Mouse (Mus musculus) myocyte (in vitro differentiated cells): Measurements from ENCODE around the gene Slc44a5. TPM values are rescaled to one million over a fixed set of nuclear protein-coding genes. Genes with fewer than 3 reads are reported as not detected.

Source experiments
- H3K27me3 ChIP-seq: one replicate; pipeline ENCODE4 v1.6.1; 2011; ENCODE audit not compliant: control insufficient read depth, insufficient read depth, insufficient read length
- H3K36me3 ChIP-seq: one replicate; pipeline ENCODE4 v1.6.1; 2011; ENCODE audit not compliant: control insufficient read depth, insufficient read depth
- H3K4me2 ChIP-seq: one replicate; pipeline ENCODE4 v1.6.1; 2011; ENCODE audit warnings: low read depth, control low read depth
- H3K4me3 ChIP-seq: one replicate; pipeline ENCODE4 v1.5.1; 2011; ENCODE audit warnings: mild to moderate bottlenecking, control low read depth, moderate library complexity
- H3K79me2 ChIP-seq: one replicate; pipeline ENCODE4 v1.6.1; 2011; ENCODE audit not compliant: control insufficient read depth, insufficient read depth
- H3ac ChIP-seq: one replicate; pipeline ENCODE4 v1.6.1; 2011; ENCODE audit not compliant: control insufficient read depth, insufficient read length
- CEBPB ChIP-seq: IDR thresholded peaks from 2 replicates; pipeline ENCODE4 v1.6.1; 2011; ENCODE audit warnings: mild to moderate bottlenecking, moderate library complexity; ENCODE audit not compliant: poor library complexity, insufficient read depth, severe bottlenecking
- E2F4 ChIP-seq: IDR thresholded peaks from one replicate; pipeline ENCODE4 v1.6.1; 2011; ENCODE audit warnings: mild to moderate bottlenecking, control low read depth, moderate library complexity; ENCODE audit not compliant: insufficient read depth
- MAX ChIP-seq: IDR thresholded peaks from one replicate; pipeline ENCODE4 v1.6.1; 2011; ENCODE audit warnings: low read depth, mild to moderate bottlenecking, control low read depth
- MYOD1 ChIP-seq, 3 experiments: IDR thresholded peaks; one replicate each; pipeline ENCODE4 v1.6.1; 2011; ENCODE audit warnings: control low read depth in 2 of 3, low read depth in 2 of 3, mild to moderate bottlenecking in 2 of 3, moderate library complexity in 1 of 3; ENCODE audit not compliant: insufficient read length in 2 of 3, control insufficient read depth in 1 of 3
- MYOG ChIP-seq, 3 experiments: IDR thresholded peaks; one replicate each; pipeline ENCODE4 v1.6.1; 2011; ENCODE audit warnings: control low read depth in 2 of 3, low read depth in 2 of 3, mild to moderate bottlenecking in 2 of 3; ENCODE audit not compliant: insufficient read length in 2 of 3, control insufficient read depth in 1 of 3, insufficient read depth in 1 of 3
- POLR2A ChIP-seq: IDR thresholded peaks from one replicate; pipeline ENCODE4 v1.6.1; 2011; ENCODE audit warnings: low read depth, mild to moderate bottlenecking, control low read depth, moderate library complexity; ENCODE audit not compliant: insufficient read length
- POLR2AphosphoS2 ChIP-seq: IDR thresholded peaks from one replicate; pipeline ENCODE4 v1.6.1; 2011; ENCODE audit warnings: low read depth, control low read depth; ENCODE audit not compliant: insufficient read length
- REST ChIP-seq: IDR thresholded peaks from one replicate; pipeline ENCODE4 v1.6.1; 2011; ENCODE audit warnings: mild to moderate bottlenecking, control low read depth, moderate library complexity; ENCODE audit not compliant: insufficient read depth, insufficient read length
- SRF ChIP-seq: IDR thresholded peaks from one replicate; pipeline ENCODE4 v1.6.1; 2011; ENCODE audit warnings: low read depth; ENCODE audit not compliant: control insufficient read depth, insufficient read length
- TCF12 ChIP-seq: IDR thresholded peaks from one replicate; pipeline ENCODE4 v1.6.1; 2011; ENCODE audit warnings: mild to moderate bottlenecking, control low read depth; ENCODE audit not compliant: poor library complexity, insufficient read depth, severe bottlenecking
- TCF3 ChIP-seq: IDR thresholded peaks from one replicate; pipeline ENCODE4 v1.6.1; 2011; ENCODE audit warnings: low read depth, control low read depth; ENCODE audit not compliant: insufficient read length
- USF1 ChIP-seq: IDR thresholded peaks from one replicate; pipeline ENCODE4 v1.6.1; 2011; ENCODE audit warnings: low read depth, mild to moderate bottlenecking, control low read depth, moderate library complexity
- polyA plus RNA-seq: library from polyadenylated mRNA; unstranded; fragments of >200 nt; fragmentation: generic; extraction: Trizol; gene quantifications from one replicate; pipeline ENCODE4 v1.2.1, GENCODE M21; 2012; ENCODE audit warnings: missing spikeins

Slc44a5 gene
- polyA plus RNA-seq, 1 experiment = not detected

DNA sequence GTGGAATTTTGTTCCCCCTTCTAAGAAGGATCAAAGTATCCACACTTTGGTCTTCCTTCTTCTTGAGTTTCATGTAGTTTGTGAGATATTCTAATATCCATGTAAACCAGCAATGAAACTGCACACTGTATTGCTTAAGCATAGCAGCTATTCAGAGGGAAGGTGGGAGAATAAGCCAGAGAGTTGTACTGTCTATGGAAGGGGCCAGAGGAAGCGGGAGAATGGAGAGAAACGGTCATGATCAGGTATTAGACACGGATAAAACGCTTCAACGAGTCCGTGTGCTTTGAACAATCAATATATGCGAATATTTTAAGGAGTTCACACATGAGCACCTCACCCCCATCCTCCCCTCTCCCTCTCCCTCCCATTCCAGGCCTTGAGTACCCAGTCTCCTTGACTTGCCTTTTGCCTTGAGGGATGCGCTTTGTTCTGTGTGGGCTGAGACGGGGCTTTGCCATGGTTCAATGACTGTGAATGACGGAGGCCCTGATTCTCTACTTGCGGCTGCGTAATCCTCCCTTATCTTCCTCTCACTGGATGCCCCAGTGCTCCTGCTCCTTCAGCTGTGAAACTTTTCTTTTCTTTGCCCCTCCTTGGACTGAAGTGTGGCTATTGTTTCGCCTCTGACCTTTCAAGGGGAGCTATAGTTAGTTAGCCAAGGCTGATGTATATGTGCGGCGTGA, 151.8 kb downstream of the Slc44a5 start:
- H3K4me3 ChIP-seq = no peak overlapping the region
- no peak overlapping the region for H3K4me2 ChIP-seq
- H3K79me2 ChIP-seq = no peaks in the 10 kb centered on the region
- TF ChIP-seq MYOG (IDR thresholded peaks at IDR 0.05; ENCODE audit: control insufficient read depth in 1 of 3, insufficient read depth in 1 of 3, insufficient read length in 2 of 3, low read depth in 2 of 3) (no peak), TCF3 (no peak), TCF12 (no peak), CEBPB (no peak), MYOD1 (IDR thresholded peaks at IDR 0.05; ENCODE audit: control insufficient read depth in 1 of 3, insufficient read length in 2 of 3, low read depth in 2 of 3) (no peak), POLR2A (no peak), POLR2AphosphoS2 (no peak)
- no peaks in the 10 kb centered on the region for H3K27me3 ChIP-seq
- no peak overlapping the region for H3ac ChIP-seq
- no peaks in the 10 kb centered on the region for H3K36me3 ChIP-seq

DNA sequence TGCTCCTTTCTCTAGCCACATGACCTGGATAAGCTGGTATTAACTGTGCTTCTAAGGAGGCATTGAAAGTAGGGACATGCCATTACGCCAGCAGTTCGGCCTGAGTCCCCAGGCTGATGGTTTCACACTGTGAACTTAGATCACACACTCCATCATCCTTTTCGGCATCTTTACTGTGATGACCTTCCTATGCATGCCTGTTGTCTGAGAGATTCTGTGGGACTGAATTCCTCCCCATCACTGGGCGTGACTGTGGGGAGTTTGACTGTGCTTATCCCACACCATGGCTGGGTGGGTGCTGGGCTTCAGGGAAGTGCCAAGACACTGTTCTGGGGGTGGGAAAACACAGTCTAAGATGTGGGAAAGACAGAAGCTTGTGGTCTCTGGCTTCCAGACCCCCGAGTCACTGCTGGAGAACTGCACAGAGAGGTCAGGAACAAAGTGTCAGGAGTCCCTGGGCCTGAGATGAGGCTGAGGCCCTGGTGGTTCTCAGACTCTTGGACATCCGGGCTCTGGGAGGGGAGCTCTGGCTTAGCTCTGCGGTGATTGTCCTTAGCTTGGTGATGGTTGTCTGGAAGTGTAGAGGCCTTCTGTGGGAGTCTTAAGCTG, 152.6 kb downstream of the Slc44a5 start:
- Histone ChIP-seq H3K4me2 (no peak overlapping the region), H3K27me3 (no peaks in the 10 kb centered on the region), H3ac (no peak overlapping the region), H3K4me3 (no peak overlapping the region), H3K36me3 (no peaks in the 10 kb centered on the region), H3K79me2 (no peaks in the 10 kb centered on the region)
- TF ChIP-seq POLR2AphosphoS2 = no peak
- no peak for TF ChIP-seq MYOG (IDR thresholded peaks at IDR 0.05; ENCODE audit: control insufficient read depth in 1 of 3, insufficient read depth in 1 of 3, insufficient read length in 2 of 3, low read depth in 2 of 3)
- no peak for TF ChIP-seq TCF3
- no peak for TF ChIP-seq E2F4
- TF ChIP-seq SRF = no peak
- TF ChIP-seq USF1 = no peak
- no peak for TF ChIP-seq TCF12
- no peak for TF ChIP-seq MYOD1 (IDR thresholded peaks at IDR 0.05; ENCODE audit: control insufficient read depth in 1 of 3, insufficient read length in 2 of 3, low read depth in 2 of 3)

DNA sequence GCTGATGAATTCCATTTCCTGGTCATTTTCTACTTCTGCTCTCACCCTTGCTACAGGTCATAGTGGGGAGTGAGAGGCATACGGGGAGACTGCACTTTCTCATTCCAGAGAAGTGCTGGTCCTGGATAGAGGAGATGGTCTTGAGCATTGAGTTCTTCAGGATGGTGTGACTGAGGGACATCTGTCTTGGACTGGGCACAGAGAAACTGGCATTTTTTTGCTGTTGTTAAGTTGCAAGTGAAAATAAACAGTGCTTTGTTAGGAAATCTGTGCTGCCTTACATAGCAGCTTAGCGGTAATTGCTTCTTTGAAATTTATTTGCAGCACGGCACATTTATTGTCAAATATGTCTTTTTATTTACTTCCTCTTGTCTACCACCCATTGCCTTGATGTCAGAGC, 154.0 kb downstream of the Slc44a5 start:
- Histone ChIP-seq H3K4me2 (no peak overlapping the region), H3ac (no peak overlapping the region), H3K36me3 (no peaks in the 10 kb centered on the region), H3K27me3 (no peaks in the 10 kb centered on the region), H3K79me2 (no peaks in the 10 kb centered on the region), H3K4me3 (no peak overlapping the region)
- TF ChIP-seq REST (no peak), CEBPB (no peak), MYOG (IDR thresholded peaks at IDR 0.05; ENCODE audit: control insufficient read depth in 1 of 3, insufficient read depth in 1 of 3, insufficient read length in 2 of 3, low read depth in 2 of 3) (no peak), POLR2A (no peak), SRF (no peak), MYOD1 (IDR thresholded peaks at IDR 0.05; ENCODE audit: control insufficient read depth in 1 of 3, insufficient read length in 2 of 3, low read depth in 2 of 3) (no peak), TCF3 (no peak), POLR2AphosphoS2 (no peak), MAX (no peak), TCF12 (no peak), E2F4 (no peak), USF1 (no peak)

DNA sequence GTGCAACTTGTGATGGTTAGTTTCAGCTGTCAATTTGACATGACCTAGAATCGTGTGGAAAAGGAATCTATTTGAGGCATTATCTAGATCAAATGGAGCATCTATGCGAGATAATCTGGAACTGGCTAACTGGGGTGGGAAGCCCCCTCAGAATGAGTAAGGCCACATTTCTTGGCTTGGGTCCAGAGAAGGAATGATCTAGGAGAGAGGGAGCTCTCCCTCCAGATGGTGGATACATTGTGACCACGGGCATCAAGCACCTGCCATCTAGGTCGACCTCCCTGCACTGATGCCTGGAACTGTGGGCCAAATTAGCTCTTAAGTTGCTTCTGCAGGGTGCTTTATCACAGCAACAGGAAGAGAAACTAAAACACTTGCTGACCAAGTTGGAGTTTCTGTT, 155.8 kb downstream of the Slc44a5 start:
- H3ac ChIP-seq = no peak overlapping the region
- no peak for TF ChIP-seq POLR2A
- TF ChIP-seq TCF3 = no peak
- no peak for TF ChIP-seq MAX
- no peak for TF ChIP-seq MYOD1 (IDR thresholded peaks at IDR 0.05; ENCODE audit: control insufficient read depth in 1 of 3, insufficient read length in 2 of 3, low read depth in 2 of 3)
- no peak for TF ChIP-seq POLR2AphosphoS2
- no peak for TF ChIP-seq SRF
- no peak for TF ChIP-seq CEBPB
- TF ChIP-seq MYOG (IDR thresholded peaks at IDR 0.05; ENCODE audit: control insufficient read depth in 1 of 3, insufficient read depth in 1 of 3, insufficient read length in 2 of 3, low read depth in 2 of 3) = no peak
- TF ChIP-seq TCF12 = no peak
- TF ChIP-seq USF1 = no peak
- TF ChIP-seq REST = no peak
- no peak for TF ChIP-seq E2F4
- H3K79me2 ChIP-seq = no peaks in the 10 kb centered on the region
- H3K36me3 ChIP-seq = no peaks in the 10 kb centered on the region
- H3K4me3 ChIP-seq = no peak overlapping the region
- no peak overlapping the region for H3K4me2 ChIP-seq
- no peaks in the 10 kb centered on the region for H3K27me3 ChIP-seq
